Mouse (Mus musculus) hindbrain, embryonic 16.5 days (tissue): ENCODE results near the gene Cacybp. TPM values are rescaled to one million over a fixed set of nuclear protein-coding genes. Genes with fewer than 3 reads are reported as not detected.
A peak's percentile ranks its signal among the peaks of the same experiment; 100 is the strongest.

ENCODE experiments used
- ATAC-seq: fragments of 200-750 bp; cut with Nextera tagmentation; 2 replicates; pipeline ENCODE4 v1.8.0; 2017; ENCODE audit warnings: moderate TSS enrichment, moderate library complexity
- H3K27ac ChIP-seq: fragments of 300-500 bp; sonication (generic); 2 replicates; pipeline ENCODE4 v1.5.1; 2014; ENCODE audit warnings: low read depth, mild to moderate bottlenecking, control low read depth, low read length, moderate library complexity
- H3K27me3 ChIP-seq: fragments of 300-500 bp; sonication (generic); replicated peaks from 2 replicates; pipeline ENCODE4 v1.6.1; 2014; ENCODE audit warnings: low read length; ENCODE audit not compliant: control insufficient read depth, insufficient read depth
- H3K36me3 ChIP-seq: fragments of 300-500 bp; sonication (generic); 2 replicates; pipeline ENCODE4 v1.6.1; 2014; ENCODE audit warnings: mild to moderate bottlenecking, low read length, moderate library complexity, mixed read lengths; ENCODE audit not compliant: control insufficient read depth, insufficient read depth
- H3K4me1 ChIP-seq: fragments of 300-500 bp; sonication (generic); 2 replicates; pipeline ENCODE4 v1.6.1; 2014; ENCODE audit warnings: low read depth, low read length; ENCODE audit not compliant: control insufficient read depth, insufficient read depth
- H3K4me2 ChIP-seq: fragments of 300-500 bp; sonication (generic); 2 replicates; pipeline ENCODE4 v1.6.1; 2014; ENCODE audit warnings: mild to moderate bottlenecking, low read length, control low read depth, moderate library complexity
- H3K4me3 ChIP-seq: fragments of 300-500 bp; sonication (generic); 2 replicates; pipeline ENCODE4 v1.5.1; 2014; ENCODE audit warnings: mild to moderate bottlenecking, low read length, control low read depth, moderate library complexity
- H3K9ac ChIP-seq: fragments of 300-500 bp; sonication (generic); 2 replicates; pipeline ENCODE4 v1.6.1; 2014; ENCODE audit warnings: low read depth, mild to moderate bottlenecking, control low read depth, low read length, moderate library complexity
- H3K9me3 ChIP-seq: fragments of 300-500 bp; sonication (generic); 2 replicates; pipeline ENCODE4 v1.6.1; 2014; ENCODE audit warnings: mild to moderate bottlenecking, low read length, moderate library complexity; ENCODE audit not compliant: control insufficient read depth
- WGBS: fragments of 180-500 bp; shearing (Covaris S2); extraction: QIAGEN DNeasy Blood & Tissue Kit; methylation state at CpG from one replicate; pipeline ENCODE4 v1.1.7; 2014; 5-methylcytosine and 5-hydroxymethylcytosine counted together
- polyA plus RNA-seq: library from polyadenylated mRNA; unstranded; fragments of >200 nt; fragmentation: Nextera tagmentation; extraction: Ambion mirVana; gene quantifications from 2 replicates; pipeline ENCODE4 v1.2.1, GENCODE M21; 2015

Cacybp gene
- polyA plus RNA-seq, 1 experiment from 2014 or later = 294 TPM

- H3K36me3 ChIP-seq = peaks cover 10% of the 10 kb centered on the region; the same call in 1 of the 2 replicates
Observed at GRCm38 (mm10) chr1:160227850-160228249, 15.2 kb upstream of the Cacybp start.

GRCm38 (mm10) chr1:160227196-160227595, 14.5 kb upstream of the Cacybp start:
- Histone ChIP-seq H3K27ac (no peak overlapping the region), H3K9ac (no peak overlapping the region), H3K9me3 (no peaks in the 10 kb centered on the region), H3K4me2 (no peak overlapping the region), H3K4me3 (no peak overlapping the region), H3K27me3 (no peaks in the 10 kb centered on the region), H3K4me1 (no peaks in the 10 kb centered on the region), H3K36me3 (peaks cover 12% of the 10 kb centered on the region; the same call in 1 of the 2 replicates)
- WGBS = 92% methylated on average over 4 of the region's 4 CpGs
- no peak for ATAC-seq

More at GRCm38 (mm10) chr1:160227850-160228249, 15.2 kb upstream of the Cacybp start:
- no peak overlapping the region for H3K27ac ChIP-seq
- no peak overlapping the region for H3K4me3 ChIP-seq
- no peak overlapping the region for H3K4me2 ChIP-seq
- H3K27me3 ChIP-seq = no peaks in the 10 kb centered on the region
- no peaks in the 10 kb centered on the region for H3K4me1 ChIP-seq
- no peaks in the 10 kb centered on the region for H3K9me3 ChIP-seq
- ATAC-seq = no peak
- H3K9ac ChIP-seq = no peak overlapping the region

DNA sequence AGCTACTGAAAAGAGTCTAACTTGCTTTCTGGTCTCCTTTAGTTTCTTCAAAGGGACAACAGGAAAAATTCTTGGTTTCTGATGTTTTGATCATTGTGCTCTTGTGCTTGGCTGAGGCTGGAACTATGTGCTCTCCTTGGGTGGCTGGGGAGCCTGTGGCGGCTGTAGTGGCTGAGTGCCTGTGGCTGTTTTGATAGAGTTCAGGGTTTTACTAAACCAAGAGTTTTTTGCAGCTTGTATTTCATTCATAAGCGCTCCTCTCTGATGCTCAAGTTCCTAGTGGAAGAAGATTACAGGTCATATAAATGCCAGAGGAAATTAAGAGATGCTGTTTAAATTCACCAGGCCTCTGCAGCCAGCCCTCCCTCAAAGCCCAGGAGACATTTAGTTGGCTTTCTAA, 11.4 kb upstream of the Cacybp start:
- H3K27me3 ChIP-seq = no peaks in the 10 kb centered on the region
- H3K4me1 ChIP-seq = no peaks in the 10 kb centered on the region
- H3K36me3 ChIP-seq = peaks cover 12% of the 10 kb centered on the region; the same call in 1 of the 2 replicates
- no peak overlapping the region for H3K4me2 ChIP-seq
- H3K9ac ChIP-seq = no peak overlapping the region
- no peak overlapping the region for H3K4me3 ChIP-seq
- H3K9me3 ChIP-seq = no peaks in the 10 kb centered on the region
- 77% methylated on average over 2 of the region's 2 CpGs for WGBS
- ATAC-seq = no peak
- H3K27ac ChIP-seq = no peak overlapping the region

DNA sequence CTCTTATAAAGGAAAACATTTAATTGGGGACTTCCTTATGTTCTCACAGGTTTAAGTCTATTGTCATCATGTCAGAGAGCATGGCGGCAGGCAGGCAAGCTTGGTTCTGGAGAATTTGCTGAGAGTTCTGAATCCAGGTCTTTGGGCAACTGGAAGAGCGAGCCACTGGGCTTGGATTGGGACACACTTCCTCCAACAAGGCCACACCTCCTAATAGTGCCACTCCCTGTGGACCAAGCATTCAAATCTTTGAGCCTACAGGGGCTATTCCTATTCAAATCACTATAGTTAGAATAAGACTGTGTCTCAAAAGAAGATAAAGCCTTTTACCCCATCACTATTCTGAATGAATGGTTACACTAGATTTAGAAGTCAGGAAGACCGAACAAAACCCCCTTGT, 5.2 kb upstream of the Cacybp start:
- Histone ChIP-seq H3K4me2 (no peak overlapping the region), H3K36me3 (peaks cover 2% of the 10 kb centered on the region; the same call in 1 of the 2 replicates), H3K27ac (no peak overlapping the region), H3K4me3 (no peak overlapping the region), H3K4me1 (peaks cover 3% of the 10 kb centered on the region), H3K9me3 (no peaks in the 10 kb centered on the region), H3K9ac (no peak overlapping the region), H3K27me3 (no peaks in the 10 kb centered on the region)
- no peak for ATAC-seq
- WGBS = 87% methylated on average over 3 of the region's 3 CpGs

- Histone ChIP-seq H3K9me3 (no peaks in the 10 kb centered on the region), H3K4me1 (peaks cover 20% of the 10 kb centered on the region), H3K27me3 (no peaks in the 10 kb centered on the region), H3K27ac (no peak overlapping the region; the same call in 1 of the 2 replicates), H3K9ac (no peak overlapping the region), H3K4me2 (peak overlapping the region; percentile 75; the same call in 1 of the 2 replicates), H3K36me3 (no peaks in the 10 kb centered on the region), H3K4me3 (no peak overlapping the region)
- ATAC-seq = no peak
- WGBS = 61% methylated on average over 7 of the region's 7 CpGs
Observed at GRCm38 (mm10) chr1:160214171-160214570, 1.5 kb upstream of the Cacybp start.

DNA sequence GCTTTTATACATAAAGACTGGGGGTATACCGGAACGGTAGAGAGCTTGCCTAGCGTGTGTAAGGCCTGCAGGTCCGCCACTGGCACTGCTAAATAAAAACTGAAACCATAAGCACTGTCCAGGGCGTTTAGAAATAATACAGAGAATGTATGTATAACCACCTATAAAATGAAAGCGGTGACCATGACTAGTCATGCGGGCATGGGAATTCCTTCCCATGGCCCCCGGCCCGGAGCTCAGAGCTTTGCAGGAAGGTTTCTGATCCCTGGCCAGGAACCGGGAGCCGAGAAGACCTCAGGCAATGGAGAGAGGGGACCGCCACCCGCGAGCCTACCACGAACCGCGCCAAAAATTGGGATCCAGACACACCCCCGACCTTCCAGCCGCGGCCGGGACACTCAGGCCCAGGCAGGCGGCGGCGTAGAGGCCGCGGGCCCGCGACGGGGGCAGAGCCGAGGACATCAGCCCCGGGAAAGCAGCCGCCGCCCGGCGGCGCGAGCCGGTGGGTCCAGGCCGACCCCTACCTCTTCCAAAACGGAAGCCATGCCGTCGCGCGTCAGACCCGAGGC, 468 bp downstream of the Cacybp start:
- 0% methylated on average over 45 of the region's 45 CpGs for WGBS
- Histone ChIP-seq H3K9me3 (no peaks in the 10 kb centered on the region), H3K27me3 (no peaks in the 10 kb centered on the region), H3K36me3 (0 out of 2 replicates have a peak, but pooled peaks cover 7% of the 10 kb centered on the region), H3K4me3 (peak overlapping the region; percentile 93), H3K4me1 (peaks cover 20% of the 10 kb centered on the region), H3K27ac (peak overlapping the region; percentile 91), H3K9ac (peak overlapping the region; percentile 96), H3K4me2 (peak overlapping the region; percentile 84)
- ATAC-seq = peak; percentile 70

- no peaks in the 10 kb centered on the region for H3K9me3 ChIP-seq
- ATAC-seq = no peak
- H3K27me3 ChIP-seq = no peaks in the 10 kb centered on the region
- peak overlapping the region; percentile 93 for H3K4me3 ChIP-seq
- H3K4me1 ChIP-seq = peaks cover 20% of the 10 kb centered on the region
- H3K9ac ChIP-seq = peak overlapping the region; percentile 96
- H3K27ac ChIP-seq = peak overlapping the region; percentile 91
- WGBS = 2% methylated on average over 8 of the region's 8 CpGs
- H3K4me2 ChIP-seq = peak overlapping the region; percentile 84
- H3K36me3 ChIP-seq = peaks cover 9% of the 10 kb centered on the region; the same call in 1 of the 2 replicates
Observed at GRCm38 (mm10) chr1:160211597-160212122, 1.0 kb downstream of the Cacybp start.

DNA sequence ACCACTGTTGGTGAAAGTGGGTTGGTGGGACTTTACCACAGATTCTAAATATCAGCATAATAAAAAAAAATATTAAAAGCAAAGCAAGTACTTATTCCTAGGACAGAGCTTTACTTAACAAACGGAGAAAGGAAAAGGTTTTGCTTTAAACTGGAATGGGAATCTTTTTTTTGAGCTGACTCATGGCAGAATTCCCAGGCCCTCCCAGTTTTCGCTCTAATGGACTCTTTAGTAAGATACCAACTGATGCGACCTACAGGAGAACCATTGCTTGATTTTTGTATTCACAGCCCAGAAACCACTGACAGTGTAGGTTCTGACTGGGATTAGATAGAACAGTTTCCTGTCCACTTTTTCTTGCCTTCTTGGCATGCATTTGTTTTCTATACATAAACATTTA, 2.1 kb downstream of the Cacybp start:
- no peaks in the 10 kb centered on the region for H3K9me3 ChIP-seq
- no peak overlapping the region for H3K27ac ChIP-seq
- H3K27me3 ChIP-seq = no peaks in the 10 kb centered on the region
- H3K36me3 ChIP-seq = peaks cover 15% of the 10 kb centered on the region
- ATAC-seq = no peak
- WGBS = 51% methylated on average over 3 of the region's 3 CpGs
- H3K4me2 ChIP-seq = peak overlapping the region; percentile 84
- peak overlapping the region; percentile 93 for H3K4me3 ChIP-seq
- H3K4me1 ChIP-seq = peaks cover 20% of the 10 kb centered on the region
- H3K9ac ChIP-seq = no peak overlapping the region

DNA sequence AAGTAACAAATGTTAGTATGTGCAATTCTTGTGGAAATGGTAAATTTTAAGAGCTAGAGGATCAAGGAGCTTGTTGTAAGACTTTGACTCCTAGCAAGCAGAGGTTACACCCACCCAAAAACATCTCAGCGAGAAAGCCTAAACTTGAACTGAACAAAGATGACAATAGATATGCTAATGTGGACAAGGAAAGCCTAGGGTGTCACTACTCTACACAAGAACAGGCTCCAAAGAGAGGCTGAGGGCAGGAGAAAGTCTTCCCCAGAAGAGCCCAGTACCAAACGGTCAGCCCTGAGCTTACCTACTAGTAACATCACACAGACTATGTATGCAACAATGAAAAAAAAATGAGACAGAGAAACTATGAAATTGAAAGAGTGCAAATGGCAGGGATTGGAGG, 2.8 kb downstream of the Cacybp start:
- peaks cover 20% of the 10 kb centered on the region for H3K4me1 ChIP-seq
- no peak for ATAC-seq
- 19% methylated on average over 2 of the region's 2 CpGs for WGBS
- no peak overlapping the region for H3K27ac ChIP-seq
- no peak overlapping the region for H3K4me3 ChIP-seq
- peaks cover 22% of the 10 kb centered on the region for H3K36me3 ChIP-seq
- H3K4me2 ChIP-seq = no peak overlapping the region
- H3K9ac ChIP-seq = no peak overlapping the region
- H3K9me3 ChIP-seq = no peaks in the 10 kb centered on the region
- no peaks in the 10 kb centered on the region for H3K27me3 ChIP-seq
